Mouse (Mus musculus): ENCODE measurements at regions not wholly inside any gene's neighbourhood (a gene's known extent, or its start where the extent isn't known, plus 50 kb on each side); places are given as distances from the start of the nearest gene placed in this dataset.
"Not testable (repeated sequence)": the region's sequence is repeated elsewhere in the genome, so short reads cannot be mapped to it uniquely, and the experiment has no call there.

DNA sequence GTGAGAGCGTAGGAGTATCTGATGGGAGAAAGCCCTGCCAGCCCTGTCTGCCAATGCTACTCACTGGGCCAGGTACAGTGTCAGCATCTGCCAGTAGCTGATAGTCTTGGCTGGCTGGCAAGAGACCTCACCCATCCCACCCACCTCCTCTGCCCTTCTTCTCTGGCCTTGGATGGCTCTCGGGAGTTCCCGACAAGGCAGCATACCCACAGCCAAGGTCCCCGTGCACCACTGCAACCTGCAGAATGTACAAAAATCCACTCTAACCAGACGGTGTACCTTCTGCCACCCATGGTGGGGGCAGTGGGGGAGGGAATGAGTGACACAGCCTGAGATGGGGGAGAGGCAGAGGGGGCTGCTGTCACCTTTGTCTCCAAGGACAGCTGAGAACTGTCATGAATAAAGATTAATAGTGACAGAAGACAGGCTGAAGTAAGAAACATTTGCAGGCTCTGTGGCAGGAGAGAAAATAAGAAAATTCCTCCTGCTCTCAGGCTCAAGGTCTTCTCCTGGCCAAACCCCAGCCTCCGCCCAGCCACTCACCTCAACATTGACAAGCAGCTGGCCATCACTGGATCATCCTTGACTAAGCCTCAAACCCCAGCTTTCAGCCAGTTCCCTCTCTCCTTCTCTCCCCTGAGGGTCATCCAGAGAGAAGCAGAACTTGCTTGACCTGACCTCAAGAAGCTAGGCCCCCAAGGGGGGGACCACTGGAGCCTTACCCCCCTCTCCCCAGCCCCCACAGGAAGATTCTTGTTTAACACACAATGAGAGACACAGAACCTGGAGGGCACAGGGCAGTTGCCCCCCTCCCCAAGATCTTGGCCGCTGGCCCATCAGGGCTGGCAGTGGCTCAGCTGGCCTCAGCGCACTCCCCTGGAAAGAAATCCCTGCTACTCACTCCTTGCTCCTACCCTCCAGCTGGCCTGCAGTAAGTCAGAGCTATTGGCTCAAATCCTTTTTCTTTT is 73.7 kb downstream of the Cpn2 start:
- peak; percentile 74 to 78 for DNase-seq

DNA sequence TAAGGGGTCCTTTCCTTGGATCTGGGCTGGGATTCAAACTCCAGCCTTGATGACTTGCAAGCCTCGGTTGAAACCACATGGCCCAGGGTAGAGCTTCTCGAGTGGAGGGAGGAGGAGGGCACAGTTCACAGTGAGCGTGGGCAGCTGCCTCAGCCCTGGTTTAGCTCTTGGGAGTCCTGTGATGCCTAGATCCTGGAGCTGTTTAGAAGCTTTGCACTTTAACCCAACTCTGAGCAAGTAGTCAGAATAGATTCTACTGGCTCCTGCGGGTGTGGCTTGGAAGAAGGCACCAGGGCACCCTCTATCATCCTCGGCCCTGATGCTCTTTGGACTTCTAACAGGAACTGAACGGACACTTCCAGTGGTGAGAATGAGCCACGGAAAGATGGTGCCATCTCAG is 72.5 kb downstream of the Cpn2 start:
- DNase-seq = peak; percentile 44 to 62

DNA sequence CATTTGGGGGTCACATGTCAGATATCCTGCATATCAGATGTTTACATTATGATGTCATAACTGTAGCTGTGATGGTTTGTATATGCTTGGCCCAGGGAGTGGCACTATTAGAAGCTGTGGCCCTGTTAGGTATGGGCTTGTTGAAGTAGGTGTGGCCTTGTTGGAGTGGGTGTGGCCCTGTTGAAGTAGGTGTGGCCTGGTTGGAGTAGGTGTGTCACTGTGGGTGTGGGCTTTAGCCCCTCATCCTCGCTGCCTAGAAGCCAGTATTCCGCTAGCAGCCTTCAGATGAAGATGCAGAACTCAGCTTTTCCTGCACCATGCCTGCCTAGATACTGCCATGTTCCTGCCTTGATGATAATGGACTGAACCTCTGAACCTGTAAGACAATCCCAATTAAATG is 71.4 kb downstream of the Cpn2 start:
- not testable (repeated sequence) for DNase-seq

DNA sequence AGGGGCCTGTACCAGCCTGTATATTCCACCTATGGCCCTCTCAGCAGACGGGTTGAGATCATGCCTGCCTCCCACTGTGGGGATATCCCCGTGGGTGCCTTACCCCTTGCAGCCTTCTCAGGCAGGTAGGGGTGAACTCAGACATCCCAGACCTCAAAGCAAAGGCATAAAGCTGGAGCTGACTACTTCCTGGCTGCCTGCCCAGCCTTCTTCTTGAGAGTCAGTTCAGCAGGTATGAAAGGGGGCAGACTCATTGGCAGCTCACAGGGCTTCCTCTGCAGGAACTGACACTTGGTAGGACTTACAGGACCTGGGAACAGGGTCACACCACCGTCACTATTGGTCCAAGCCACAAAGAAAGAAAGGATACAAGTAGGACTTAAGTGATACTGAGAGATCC is 69.9 kb downstream of the Cpn2 start:
- DNase-seq = peak in 1 of 2 experiments; percentile 64

DNA sequence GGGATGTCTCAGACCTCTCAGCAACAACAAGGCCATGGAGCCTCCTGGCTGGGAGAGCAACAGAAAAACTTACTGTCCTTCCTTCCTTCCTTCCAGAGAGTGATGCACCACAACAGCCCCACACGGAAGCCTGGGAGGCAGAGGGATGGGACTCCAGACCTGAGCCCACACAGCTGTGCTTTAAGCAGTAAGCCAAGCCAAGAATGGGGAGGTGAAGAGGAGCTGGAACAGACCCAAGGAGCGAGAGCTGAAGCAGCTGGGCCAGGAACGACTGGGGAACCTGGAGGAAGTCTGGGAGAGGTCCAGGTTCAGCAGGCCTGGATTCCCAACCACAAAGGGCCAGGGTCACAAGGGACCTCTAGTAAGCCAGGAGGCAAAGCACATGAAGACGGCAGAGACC is 67.5 kb downstream of the Cpn2 start:
- DNase-seq = no peak

DNA sequence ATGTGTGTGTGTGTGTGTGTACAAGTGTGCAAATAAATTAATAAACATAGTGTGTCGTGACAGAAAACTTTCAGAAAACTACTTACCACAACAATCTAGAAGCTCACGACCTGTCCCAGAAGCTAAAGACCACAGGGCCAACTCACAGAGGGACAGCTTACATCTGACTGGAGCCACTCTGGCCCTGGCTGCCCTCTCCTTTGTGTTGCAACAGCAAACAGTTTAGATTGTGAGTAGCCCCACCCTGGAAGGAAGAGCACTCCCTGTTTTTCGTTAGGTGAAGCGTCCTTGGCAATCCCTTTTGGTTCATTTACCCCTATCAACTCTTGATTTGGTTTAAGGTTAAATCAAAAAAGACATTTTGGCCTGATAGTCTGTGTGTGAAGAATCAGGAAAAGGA is 63.2 kb downstream of the Cpn2 start:
- no peak for DNase-seq

DNA sequence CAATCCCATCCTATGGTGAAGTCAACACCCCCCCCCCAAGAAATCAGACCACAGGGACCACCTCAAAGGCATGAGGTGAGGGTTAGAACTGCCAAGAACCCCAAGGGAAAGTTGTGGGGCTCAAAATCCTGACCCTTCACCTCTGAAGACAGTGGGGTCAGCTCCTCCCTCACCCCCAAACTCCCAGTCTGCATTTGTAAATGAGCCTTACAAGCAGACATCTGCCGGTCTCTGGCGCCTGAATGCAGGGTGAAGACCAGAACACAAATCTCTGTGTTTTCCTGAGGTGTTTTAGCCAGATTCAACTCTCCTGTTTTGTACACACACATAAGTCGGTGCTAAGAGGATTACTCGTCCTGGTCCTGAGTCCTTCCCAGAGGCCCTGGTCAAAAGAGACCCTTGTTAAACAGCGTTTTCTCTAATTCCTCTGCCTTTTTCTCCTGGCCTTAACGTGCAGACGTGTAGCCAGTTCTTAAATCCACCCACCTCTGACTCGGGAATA is 61.9 kb downstream of the Cpn2 start:
- DNase-seq = no peak

DNA sequence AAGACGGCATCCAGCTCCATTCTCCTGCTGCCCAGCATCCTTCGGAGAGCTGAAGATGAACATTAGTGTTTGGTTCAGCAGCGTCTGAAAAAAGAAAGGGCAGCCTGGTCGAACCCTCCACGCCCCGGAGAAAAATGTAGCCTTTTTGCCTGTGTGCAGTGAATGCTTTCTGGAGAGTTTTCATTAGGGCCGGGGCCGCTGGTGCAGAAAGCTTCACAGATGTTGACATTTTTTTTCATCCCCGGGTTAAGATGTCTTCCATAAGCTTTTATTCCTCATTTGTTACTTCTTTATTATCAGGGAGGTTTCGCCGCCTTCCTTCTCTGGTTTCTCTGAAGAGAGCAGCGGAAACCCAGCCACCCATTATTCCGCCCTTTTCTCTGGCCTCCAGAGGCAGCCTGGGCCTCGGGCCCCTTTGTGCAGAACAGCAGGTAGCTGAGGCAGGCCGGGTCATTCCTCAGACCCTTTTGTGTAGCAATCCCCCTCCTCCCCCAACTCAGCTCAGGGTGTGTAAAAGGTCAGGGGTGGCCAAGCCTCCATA is 61.4 kb downstream of the Cpn2 start:
- no peak for DNase-seq
